Mouse (Mus musculus) lung, postnatal 36 days (tissue): ENCODE measurements around the gene Sry.

Source experiments
- DNase-seq: peaks from one replicate; pipeline ENCODE4 v3.0.0; 2022; ENCODE audit warnings: mixed read lengths

Gene Sry

DNA sequence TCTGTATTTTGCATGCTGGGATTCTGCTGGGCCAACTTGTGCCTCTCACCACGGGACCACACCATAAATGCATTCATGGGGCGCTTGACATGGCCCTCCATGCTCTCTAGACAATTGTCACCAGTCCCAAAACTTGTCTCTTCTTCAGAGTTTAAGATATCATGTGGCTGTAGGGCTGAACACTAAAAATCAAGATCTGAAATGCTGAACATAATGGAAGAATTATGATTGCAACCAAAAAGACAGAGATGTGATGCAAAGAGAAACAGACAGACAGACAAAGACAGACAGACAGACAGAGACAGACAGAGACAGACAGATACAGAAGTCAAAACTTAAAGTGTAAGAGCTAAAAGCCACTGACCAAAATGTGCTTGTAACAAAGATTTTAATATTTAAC lies at the start of gene Sry:
Gene Sry (minus strand): TSS at position 101 of the 400 bp plus-strand sequence.
- no peak for DNase-seq
